Mouse (Mus musculus) CD8-positive naive resting alpha-beta T cell, adult 2 months (primary cell): Measurements from ENCODE around the gene Rbpj.

ENCODE experiments used
- DNase-seq, 2 experiments: peaks; one replicate each; pipeline ENCODE4 v3.0.0; 2022; ENCODE audit warnings: low read depth in 2 of 2, low spot score in 2 of 2

Gene Rbpj

DNA sequence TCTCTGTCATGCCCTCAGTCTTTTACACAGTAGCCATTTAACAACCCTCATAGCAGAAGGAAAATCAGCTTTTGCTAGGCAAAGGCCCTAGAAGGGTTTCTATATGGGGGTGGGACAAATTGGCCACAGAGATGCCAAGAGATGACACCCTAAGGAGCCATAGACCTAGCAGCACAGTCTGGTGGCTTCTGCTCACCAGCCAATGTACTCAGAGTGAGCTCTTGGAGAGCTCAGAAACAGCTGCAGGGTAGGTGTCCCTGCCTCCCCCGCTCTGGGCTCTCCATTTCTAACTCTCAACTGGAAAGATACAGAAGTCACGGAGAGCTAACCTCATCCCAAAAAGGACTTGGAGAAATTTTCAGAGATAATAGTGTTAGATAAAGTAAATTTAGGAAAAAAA is 44.0 kb downstream of the Rbpj start:
- no peak for DNase-seq

DNA sequence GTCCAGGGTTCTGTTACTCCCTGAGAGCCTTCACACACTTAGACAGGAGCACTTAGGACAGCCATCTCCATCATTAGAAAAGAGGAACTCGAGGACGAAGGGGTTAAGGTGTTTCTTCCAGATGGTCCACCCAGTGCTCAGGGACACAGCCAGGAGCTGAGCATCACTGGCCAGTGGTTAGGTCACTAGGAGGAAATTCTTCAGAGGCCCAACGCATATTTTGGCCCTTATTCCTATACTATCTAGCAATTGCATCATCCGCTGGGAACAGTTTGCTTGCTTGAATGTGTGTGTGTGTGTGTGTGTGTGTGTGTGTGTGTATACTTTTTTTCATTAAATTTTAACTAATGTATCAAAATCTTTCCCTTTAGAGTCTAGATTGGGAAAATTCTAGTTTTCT is 45.5 kb downstream of the Rbpj start:
- DNase-seq, result no peak

DNA sequence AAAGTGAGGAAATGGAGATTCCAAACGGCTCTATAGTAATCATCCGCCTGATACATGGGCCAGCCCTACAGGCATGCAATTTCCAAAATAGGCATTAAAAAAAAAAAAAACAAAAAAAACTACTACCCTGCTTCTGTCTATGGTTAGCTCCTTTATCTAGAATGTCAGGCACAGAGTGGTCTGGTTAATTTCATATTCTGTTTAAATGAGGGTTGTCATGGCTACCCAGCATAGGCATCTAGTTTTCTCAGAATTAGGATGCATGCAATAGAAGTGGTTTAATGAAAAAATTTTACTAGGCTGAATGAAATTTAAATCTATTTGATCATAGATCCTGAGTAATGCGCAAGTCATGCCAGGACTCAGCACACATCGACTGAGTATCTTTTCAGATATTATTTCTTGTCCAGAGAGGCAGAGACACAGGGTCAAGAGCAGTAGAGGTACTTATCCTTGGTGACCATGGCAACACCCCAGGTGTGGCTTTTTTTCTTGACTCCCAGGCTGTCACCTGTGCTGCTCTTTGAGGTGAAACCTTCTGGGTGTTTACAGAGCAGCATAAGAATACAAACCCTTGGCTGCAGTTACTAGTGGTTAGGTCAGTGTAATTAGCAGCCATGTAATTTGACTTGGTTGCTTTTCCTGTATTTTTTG is 49.1 kb downstream of the Rbpj start:
- no peak for DNase-seq

DNA sequence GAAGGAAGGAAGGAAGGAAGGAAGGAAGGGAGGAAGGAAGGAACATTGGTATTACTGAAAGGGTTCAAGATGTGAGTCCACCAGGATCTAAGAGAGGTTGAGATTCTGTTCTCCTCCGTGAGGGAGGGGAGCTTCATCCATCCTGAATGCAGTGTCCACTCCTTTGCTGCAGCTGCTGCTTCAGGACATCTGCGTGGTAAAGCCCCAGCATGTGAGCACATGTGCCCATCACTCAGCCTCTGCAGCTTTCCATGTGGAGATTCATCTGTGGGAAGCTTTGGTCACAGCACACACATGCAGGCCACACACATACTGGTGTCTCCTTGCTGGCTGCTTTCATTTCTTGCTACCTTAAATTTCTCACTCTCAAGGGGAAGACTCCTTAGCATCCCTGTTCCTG is 50.5 kb downstream of the Rbpj start:
- no peak for DNase-seq

DNA sequence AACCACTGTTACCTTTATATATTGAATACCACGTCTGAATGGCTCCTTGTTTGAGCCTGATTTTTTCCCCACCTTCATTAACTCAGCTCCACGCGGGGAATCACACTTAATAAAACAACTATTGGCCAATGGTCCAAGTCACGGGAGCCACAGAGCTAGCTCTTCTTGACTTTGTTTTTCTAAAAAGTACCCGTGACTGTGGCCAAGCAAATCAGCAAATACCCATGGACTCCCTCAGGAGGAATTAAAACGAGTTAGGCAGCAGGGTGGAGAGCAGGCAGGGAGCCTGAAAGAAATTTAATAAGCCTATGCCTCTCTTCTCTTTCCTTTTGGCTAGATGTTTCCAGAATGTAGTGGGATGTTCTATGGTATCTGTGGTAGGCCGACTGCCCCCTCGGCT is 51.9 kb downstream of the Rbpj start:
- no peak for DNase-seq

DNA sequence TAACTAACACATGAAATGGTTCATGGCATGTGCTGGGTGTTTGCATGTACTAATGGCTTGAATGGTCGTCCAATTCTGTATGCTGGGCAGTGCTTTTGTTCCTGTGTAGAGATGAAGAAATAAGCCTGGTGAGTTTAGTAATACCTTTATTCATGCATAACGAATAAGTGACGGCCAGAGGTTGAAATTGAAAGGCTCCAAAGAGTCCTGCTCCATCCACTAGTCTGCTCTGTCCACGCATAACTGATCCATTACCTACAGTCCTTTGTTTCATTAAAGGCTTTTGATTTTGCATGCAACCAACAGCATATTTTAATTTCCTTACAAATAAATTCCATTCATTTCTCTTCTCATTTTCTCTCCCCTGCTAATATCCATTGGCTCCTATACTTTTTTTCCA is 53.2 kb downstream of the Rbpj start:
- no peak for DNase-seq

DNA sequence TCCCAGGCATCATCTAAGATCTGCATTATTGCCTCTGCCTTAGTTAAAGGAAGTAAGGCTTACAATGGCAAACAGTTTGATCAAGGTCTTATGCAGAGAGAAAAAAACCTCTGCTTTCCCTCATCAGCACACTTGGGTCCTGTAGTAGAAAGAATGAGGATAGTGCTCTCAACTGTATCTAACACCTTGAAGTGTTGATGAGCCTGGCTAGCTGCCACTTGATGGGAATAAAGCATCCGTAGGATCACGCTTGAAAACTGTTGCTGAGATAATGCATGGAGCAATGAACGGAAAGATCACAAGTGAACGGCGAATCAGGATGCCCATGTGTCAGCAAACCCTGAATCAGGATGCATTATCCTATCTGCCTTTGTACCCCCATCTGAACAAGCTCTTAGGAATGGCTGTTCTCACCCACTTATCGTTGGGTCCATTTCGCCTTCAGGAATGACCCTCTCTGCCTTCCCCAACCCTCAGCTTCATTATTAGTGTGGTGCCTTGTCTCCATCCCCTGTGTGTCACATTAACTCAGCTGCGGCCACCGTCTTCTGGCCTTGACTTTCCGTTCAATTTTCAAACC is 54.1 kb downstream of the Rbpj start:
- DNase-seq, result no peak

DNA sequence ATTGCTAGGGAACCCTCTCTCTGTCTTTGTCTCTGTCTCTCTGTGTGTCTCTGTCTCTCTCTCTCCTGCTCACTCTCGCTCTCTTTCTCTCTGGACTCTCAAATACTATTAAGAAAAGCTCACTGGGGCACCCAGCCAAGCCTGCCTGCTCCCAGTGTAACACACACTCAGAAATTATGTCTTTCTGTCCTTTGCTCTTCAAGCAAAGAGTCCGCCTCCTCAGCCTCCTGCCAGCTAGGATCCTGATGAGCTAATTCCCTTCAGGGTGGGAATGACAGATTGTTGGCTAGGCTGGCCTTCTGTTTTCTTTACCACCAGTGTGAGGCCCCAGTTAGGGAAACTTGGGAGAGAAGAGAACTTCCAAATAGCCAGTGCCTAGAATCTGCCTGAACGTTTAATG is 57.1 kb downstream of the Rbpj start:
- no peak for DNase-seq

DNA sequence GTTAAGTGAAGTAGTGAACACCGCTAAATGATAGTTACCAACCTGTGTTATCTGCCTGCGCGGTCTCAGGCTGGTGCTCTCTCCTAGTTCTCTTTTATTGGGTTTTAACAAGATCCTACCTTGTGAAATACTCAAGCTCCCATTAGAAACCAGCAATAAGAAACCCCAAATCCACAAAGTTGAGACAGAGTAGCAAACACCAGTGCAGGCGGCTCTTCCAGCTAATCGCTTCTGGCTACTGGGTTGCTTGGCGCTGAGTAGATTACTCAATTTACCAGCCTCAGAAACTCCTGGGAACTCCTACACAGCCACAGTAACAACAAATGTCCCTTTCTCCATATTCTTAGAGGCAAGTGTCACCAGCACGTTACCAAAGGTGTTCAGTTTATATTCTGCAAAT is 58.2 kb downstream of the Rbpj start:
- DNase-seq, result no peak

DNA sequence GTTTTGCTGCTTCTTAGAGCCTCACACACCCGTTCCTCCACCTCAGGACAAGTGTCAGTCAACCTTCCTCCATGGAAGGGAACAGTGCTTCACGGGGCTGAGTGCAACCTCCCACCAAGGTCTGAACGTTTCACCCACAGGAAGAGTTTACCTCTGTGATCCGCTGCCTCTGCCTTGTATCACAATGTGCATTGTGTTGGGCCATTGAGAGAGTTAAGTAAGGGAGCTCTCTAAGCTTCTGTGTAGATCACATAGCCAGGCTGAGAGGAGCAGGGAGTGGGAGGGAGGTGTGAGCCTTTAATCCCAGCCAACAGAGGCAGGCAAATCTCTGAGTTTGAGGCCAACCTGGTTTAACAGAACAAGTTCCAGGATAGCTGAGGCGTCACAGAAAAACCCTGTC is 58.9 kb downstream of the Rbpj start:
- no peak for DNase-seq

DNA sequence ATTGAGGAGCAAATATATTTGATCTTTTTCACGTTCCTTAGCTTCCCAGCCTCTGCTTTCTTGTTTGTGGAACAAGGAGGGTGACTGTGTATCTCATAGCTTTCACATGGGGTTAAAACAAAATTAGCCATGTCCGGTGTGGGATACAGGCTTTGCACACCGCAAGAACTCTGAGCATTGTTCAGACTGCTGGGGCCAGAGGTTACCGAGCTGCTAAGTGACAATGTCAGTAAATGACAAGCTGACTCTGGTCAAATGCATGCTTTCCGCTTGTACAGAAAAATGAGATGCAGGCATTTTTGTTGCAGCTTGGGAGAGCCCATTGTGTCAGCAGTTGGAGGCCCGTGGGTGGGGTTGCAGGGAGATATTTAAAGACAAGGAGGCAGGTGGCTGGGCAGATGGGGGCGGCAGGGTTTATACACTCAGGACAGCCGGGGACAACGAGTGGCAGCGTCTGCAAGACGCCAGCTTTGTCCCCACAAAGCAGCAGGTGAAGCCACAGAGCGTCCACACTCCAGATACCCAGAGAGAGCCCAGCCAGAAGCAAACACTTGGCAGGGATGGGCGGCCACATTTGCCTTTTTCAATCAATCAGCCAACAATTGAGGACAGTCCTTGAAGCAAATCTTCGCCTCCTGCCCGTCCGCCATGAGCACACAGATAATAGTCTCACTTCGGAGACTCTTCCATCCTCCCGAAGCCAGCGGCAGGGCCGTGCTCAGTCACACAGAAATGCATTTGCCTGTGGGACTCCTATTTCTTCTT is 59.5 kb downstream of the Rbpj start:
- DNase-seq, result no peak

DNA sequence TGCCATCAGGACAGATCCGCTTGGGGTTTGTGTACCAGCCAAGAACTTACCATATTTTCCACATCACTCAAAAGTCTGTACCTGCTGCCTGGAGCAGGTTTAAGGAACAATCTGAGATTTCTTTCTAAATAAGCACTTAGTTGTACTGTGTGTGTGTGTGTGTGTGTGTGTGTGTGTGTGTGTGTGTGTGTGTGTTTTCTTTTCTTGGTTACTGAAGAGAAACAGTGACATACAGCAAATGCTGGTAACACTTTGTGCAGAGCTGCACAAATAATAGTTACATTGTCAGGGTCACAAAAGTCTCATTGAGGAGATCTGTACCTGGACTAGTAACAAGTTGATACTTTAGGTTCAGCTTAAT is 60.1 kb downstream of the Rbpj start:
- no peak for DNase-seq

DNA sequence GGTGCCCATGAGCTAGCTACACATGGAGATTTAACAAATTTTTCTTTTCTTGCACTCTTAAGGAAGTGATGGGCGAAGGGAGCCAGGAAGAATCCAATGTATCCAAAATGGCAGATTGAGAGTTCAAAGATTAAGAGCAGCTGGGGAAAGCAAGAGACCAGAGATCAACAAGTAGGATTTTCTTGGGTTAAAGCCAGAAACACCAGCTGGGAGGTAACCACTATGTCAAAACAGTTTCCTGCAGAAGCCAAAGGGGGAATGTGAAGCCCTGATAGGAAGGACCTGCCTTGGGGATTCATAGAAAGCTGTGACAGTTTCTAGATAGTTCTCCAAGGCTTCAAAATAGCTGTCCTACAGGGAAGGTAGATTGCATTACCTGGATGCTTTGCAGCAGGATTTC is 63.9 kb downstream of the Rbpj start:
- no peak for DNase-seq

DNA sequence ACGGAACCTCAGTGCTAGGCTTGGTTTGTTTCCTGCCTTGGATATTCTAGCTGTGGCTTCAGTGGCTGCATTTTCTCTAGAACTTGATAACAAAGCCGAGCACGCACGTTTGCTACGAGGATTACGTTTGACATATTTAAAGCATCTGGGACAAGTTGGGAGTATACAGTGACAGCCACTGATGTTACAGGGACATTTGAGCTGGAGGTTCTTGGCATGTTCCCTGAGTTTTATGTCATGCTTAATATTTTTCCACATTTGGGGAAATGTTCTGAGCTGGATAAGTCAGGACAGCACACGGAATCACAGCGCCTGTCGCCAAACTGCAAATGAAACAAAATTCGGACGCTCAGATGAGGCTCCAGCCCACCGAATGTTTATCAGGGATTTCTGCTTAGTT is 69.1 kb downstream of the Rbpj start:
- no peak for DNase-seq

DNA sequence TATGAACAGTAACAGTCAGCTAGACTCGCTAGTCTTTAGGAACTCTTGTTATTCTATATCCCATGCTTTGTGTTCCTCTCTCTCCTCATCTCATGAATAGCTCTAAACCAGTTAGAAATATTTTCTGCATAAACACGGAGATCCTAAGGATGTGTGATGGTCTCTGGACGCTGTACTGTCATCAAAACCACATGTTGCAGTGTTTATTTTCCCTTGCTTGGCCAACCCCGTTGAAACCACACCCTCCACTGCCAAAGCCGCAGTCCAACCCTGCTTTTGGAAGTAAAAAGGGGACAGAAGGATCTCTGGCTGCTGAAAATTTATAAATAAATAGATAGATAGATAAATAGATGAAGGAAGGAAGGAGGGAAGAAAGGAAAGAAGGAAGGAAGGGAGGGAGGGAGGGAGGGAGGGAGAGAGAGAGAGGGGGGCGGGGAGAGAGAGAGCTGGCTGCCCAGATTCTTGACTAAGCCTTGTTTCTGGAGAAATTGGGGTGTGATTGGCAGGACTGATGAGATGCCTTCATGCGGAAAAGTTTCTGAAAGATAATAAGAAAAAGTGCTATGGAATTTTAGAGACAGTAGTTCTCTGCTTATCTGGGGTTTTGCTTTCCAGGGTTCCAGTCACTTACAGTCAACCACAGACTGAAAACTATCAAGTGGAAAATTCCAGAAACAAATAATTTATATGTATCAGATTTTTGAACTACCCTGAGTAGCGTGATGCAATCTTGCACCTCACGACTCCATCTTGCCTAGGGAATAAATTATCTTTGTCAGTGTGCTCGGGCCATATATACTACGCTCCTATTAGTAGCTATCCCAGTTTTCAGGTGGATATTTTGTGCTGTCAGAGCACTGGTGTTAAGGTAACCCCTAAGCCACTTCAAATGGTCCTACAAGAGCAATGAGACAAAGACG is 70.9 kb downstream of the Rbpj start:
- no peak for DNase-seq

DNA sequence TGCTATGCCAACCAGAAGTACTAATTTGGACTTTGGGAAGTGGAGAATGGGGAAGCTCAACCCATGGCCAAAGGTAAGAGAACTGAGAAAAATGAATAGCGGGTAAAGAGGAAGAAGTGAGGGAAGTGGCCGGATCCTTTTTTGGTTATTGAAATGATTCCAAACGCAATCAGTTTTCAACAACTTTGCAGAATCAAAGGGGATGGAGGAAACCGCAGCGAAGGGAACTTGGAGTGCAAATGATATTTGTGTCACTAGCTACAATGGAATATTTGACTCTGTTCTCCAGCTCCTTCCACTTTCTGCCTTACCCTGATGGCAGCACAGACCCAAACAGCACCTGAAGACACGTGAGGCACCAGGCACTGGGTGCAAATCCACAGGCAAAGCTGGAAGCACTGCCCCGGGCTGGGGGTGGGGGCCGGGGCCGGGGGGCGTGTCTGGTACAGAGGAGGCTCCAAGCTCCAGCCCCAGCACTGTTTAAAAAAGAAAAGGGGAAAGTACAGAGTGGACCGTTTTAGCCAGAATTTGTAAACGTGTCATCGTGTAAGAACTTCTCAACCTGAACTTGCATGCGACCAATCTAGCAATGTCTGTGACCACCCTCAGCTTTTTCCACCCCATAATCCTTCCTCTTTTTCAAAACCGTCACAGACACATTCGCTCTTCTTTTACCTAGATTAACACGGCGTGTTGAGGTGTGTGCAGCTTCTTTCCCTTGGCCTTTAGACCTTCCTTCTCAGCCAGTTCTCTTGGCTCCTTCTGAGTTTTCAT is 74.1 kb downstream of the Rbpj start:
- DNase-seq, result no peak

DNA sequence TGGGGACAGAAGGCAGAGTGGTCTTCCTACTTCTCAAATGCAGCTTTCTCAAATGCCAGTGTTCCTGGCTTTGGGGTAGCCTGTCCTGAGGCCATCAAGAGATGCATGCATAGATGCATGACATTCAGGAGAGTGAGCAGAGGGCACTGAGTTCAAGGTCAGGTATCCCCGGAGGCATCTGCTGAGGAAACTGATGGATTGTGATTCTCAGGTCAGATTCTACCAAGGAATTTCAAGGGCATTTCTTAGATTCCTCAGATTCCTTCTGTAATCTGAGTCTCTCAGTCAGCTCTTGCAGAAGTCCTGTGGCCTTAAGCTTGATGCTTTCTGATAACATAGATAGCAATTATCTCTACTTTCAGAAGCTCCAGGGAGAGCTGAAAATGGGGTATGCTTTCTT is 76.1 kb downstream of the Rbpj start:
- no peak for DNase-seq

DNA sequence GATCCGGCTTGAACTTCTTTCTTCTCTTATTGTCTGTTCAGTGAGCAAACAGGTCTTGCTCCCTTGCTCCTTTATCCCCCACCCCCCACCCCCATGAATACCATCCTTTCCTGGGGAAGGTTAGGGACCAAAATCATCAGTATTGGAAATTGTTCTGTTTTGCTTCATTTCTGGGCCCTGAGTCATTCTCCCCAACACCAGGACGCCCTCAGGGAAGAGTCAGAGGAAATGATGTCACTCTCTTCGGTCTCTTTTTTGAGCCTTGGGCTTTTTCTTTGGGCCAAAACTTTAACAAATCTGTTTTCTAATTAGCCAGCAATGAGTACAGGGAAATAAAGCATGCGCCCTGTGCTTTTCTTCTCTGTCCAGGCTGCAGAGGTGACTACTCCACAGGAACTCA is 77.4 kb downstream of the Rbpj start:
- no peak for DNase-seq

DNA sequence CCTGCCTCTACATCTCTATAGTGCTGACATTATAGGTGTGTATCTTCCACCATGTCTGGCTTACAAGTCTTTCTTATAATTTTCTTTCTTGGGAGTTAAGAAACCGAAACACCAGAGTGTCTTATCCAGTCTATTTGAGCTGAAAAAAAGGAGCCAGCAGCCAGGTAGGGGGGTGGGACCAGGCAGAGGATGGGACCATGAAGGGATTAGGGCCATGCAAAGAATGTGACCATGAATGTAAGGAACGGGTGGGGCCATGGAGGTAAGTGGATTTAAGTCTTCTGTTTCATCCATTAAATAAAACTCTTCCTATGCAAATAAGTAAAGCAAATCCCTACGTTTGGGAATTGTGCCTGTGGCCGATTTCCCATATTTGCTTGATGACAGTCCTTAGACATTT is 78.0 kb downstream of the Rbpj start:
- DNase-seq, result no peak

DNA sequence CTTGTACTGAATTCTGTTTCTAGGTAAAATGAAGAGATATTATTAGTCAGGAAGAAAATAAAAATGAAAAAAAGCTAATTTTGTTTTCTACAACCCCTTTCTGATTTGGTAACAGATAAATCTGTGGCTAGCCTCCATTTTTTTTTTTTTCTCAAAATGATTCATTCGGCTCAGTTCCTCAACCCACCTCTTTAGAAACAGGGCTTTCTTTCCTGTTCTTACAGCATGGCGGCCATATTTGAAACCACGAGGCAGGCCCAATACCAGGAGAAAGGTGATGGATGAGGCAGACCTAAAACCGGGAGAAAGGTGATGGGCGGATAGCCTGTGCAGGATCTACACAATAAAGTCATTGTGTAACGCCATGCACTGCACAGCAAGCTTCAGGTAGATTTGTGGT is 80.5 kb downstream of the Rbpj start:
- no peak for DNase-seq

DNA sequence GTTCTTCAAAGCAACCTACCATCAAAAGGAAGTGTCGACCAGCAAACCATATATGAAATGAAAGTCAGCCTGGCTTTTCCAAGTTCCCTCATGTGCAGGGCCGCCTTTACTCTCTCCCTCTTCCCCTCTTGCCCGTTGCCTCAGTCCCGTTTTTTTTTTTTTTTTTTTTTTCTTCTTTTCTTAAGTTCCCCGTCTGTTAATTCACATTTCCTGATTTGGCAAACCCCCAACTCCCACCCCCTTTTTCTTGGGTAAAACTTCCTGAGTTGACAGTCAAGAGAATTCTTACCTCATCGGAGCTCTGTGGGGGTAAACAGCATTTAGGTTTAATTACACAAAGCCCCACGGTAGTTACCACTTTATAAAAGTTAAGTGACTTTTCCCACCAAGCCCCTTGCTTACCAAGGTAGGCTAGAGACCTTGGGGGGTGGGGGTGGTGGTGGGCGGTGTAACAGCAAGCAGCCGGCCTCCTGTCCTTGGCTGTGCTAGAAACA is 81.1 kb downstream of the Rbpj start:
- no peak for DNase-seq
